Comparison of ENCODE assay signal across 13 mouse cellular contexts in the genomic region with DNA sequence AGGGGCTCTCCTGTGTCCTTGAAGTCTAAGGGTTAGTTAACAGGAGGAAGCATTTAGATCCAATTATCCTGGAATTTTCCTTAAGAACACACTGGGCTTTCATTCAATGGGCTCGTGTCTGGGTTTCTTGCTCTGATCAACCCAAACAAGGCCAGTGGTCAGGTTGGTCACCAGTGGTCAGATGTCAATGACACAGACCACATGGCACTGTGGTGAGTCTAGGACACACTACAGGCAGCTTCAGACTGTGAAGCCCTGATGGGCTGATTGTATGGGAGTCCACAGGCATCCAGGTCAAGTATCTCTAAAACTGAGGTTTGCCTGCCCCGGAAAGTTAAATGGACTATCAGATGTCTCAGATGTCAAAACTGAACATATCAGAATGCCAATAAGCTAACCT.
A peak's percentile ranks its signal among the peaks of the same experiment; 100 is the strongest.
DNase-seq lines count a peak whose midpoint lies in the region; ATAC-seq and TF ChIP-seq lines count a peak whose summit lies in the region.
"Had no signal": no experiment of that assay in that cellular context is flagged by ENCODE, and none has a peak within 500 bp of the region (broad histone marks: within the 10 kb centered on the region; RNA-seq: fewer than 3 reads in every experiment).

No protein-coding gene starts in this region.

- DNase-seq in gastrocnemius, adult 2 months: no peak
- no peak for DNase-seq in gastrocnemius, postnatal 4 days (ENCODE audit: low spot score in 2 of 2)
- DNase-seq in 3T3-L1 (ENCODE audit: low read depth, low spot score): peak; percentile 47
- no peak for DNase-seq in embryonic facial prominence, embryonic 11.5 days (ENCODE audit: low spot score)
- no peak for DNase-seq in thymus, postnatal 0 days (ENCODE audit: low spot score)
- DNase-seq: B cell, adult 2 months; gastrocnemius, postnatal 25 days had no signal

- no peaks in the 10 kb centered on the region for H3K27me3 ChIP-seq in C2C12 (ENCODE audit: control insufficient read depth, insufficient read depth, insufficient read length)
- H3K27me3 ChIP-seq in embryonic facial prominence, embryonic 11.5 days (ENCODE audit: control insufficient read depth, insufficient read depth, low read length): peaks cover 2% of the 10 kb centered on the region
- H3K27me3 ChIP-seq: heart, embryonic 12.5 days; hindbrain, embryonic 15.5 days had no signal

- H3K27ac ChIP-seq in gastrocnemius, adult 2 months: peak overlapping the region; percentile 7; the same call in 1 of the 2 replicates
- H3K27ac ChIP-seq in embryonic facial prominence, embryonic 11.5 days (replicated peaks; ENCODE audit: low read depth, low read length): 0 out of 2 replicates have a peak overlapping the region, but pooled peaks have one; percentile 36
- H3K27ac ChIP-seq: hindbrain, embryonic 15.5 days had no signal

- no peaks in the 10 kb centered on the region for H3K36me3 ChIP-seq in C2C12 (ENCODE audit: control insufficient read depth, insufficient read depth)
- H3K36me3 ChIP-seq in embryonic facial prominence, embryonic 11.5 days (replicated peaks; ENCODE audit: control insufficient read depth, insufficient read depth, low read depth, low read length): no peaks in the 10 kb centered on the region
- H3K36me3 ChIP-seq: heart, embryonic 12.5 days; hindbrain, embryonic 15.5 days had no signal

- H3K4me3 ChIP-seq in gastrocnemius, adult 2 months: no peak overlapping the region
- no peak overlapping the region for H3K4me3 ChIP-seq in C2C12 (ENCODE audit: insufficient read depth, poor library complexity, severe bottlenecking)
- H3K4me3 ChIP-seq in embryonic facial prominence, embryonic 11.5 days (ENCODE audit: low read depth, low read length): no peak overlapping the region
- H3K4me3 ChIP-seq: heart, embryonic 12.5 days; hindbrain, embryonic 15.5 days had no signal

- H3K4me1 ChIP-seq in embryonic facial prominence, embryonic 11.5 days (ENCODE audit: control insufficient read depth, insufficient read depth, low read length): no peaks in the 10 kb centered on the region

- no peak overlapping the region for H3K9ac ChIP-seq in embryonic facial prominence, embryonic 11.5 days (replicated peaks; ENCODE audit: low read length)
- H3K9ac ChIP-seq: forebrain, postnatal 0 days; heart, embryonic 12.5 days; hindbrain, embryonic 15.5 days had no signal

- no peak for ATAC-seq in embryonic facial prominence, embryonic 11.5 days (replicated peaks; ENCODE audit: insufficient number of reproducible peaks, low FRiP score, low TSS enrichment, low read depth)
- ATAC-seq: activated CD4-positive, CD25-positive, alpha-beta regulatory T cell, adult 4 months; intestine, embryonic 16.5 days had no signal

- H3K4me2 ChIP-seq in embryonic facial prominence, embryonic 11.5 days (ENCODE audit: low read depth, low read length): no peak overlapping the region
- H3K4me2 ChIP-seq: heart, embryonic 12.5 days; hindbrain, embryonic 15.5 days had no signal

- H3ac ChIP-seq in C2C12 (ENCODE audit: control insufficient read depth, insufficient read length, low read depth): peak overlapping the region; percentile 12

- no peaks in the 10 kb centered on the region for H3K79me2 ChIP-seq in C2C12 (ENCODE audit: control insufficient read depth, insufficient read depth)

- WGBS in embryonic facial prominence, embryonic 11.5 days: 11% methylated on average over 2 of the region's 2 CpGs

- TF ChIP-seq CTCF in gastrocnemius, adult 2 months (IDR thresholded peaks at IDR 0.05): no peak
- TF ChIP-seq CTCF in C2C12 (IDR thresholded peaks at IDR 0.05; ENCODE audit: control insufficient read depth, insufficient read depth, insufficient read length): no peak

- no peaks in the 10 kb centered on the region for H3K79me3 ChIP-seq in C2C12 (ENCODE audit: low read depth)

- no peaks in the 10 kb centered on the region for H3K9me3 ChIP-seq in embryonic facial prominence, embryonic 11.5 days (replicated peaks; ENCODE audit: control insufficient read depth, low read length)
- H3K9me3 ChIP-seq: heart, embryonic 12.5 days; hindbrain, embryonic 15.5 days had no signal

- intact Hi-C loops in gastrocnemius, adult 2 months (cut with DNase I): loop anchor here (1.0 kb wide), 1 partner anchor 410 kb away; no protein-coding TSS in a partner anchor

TF ChIP-seq in C2C12, 6 proteins besides CTCF, POLR2A, EP300 and RAD21:
- TF ChIP-seq MYOD1 (IDR thresholded peaks at IDR 0.05; ENCODE audit: control insufficient read depth, insufficient read length, low read depth): no peak
- TF ChIP-seq FOSL1 (IDR thresholded peaks at IDR 0.05; ENCODE audit: insufficient read depth, low read length, poor library complexity, severe bottlenecking): no peak
- no peak for TF ChIP-seq USF1 (IDR thresholded peaks at IDR 0.05; ENCODE audit: low read depth)
- no peak for TF ChIP-seq MAX (IDR thresholded peaks at IDR 0.05)
- no peak for TF ChIP-seq CEBPB (IDR thresholded peaks at IDR 0.05; ENCODE audit: low read depth)
- TF ChIP-seq MYOG (IDR thresholded peaks at IDR 0.05; ENCODE audit: control insufficient read depth, extremely low read depth, insufficient read length): no peak
